Mouse (Mus musculus): ENCODE data around the gene Gnl2. TPM values are rescaled to one million over a fixed set of nuclear protein-coding genes. Genes with fewer than 3 reads are reported as not detected.

Gene Gnl2
- total and polyA plus RNA-seq, 3 experiments: 65.0 to 139 (median 66.8) TPM

DNA sequence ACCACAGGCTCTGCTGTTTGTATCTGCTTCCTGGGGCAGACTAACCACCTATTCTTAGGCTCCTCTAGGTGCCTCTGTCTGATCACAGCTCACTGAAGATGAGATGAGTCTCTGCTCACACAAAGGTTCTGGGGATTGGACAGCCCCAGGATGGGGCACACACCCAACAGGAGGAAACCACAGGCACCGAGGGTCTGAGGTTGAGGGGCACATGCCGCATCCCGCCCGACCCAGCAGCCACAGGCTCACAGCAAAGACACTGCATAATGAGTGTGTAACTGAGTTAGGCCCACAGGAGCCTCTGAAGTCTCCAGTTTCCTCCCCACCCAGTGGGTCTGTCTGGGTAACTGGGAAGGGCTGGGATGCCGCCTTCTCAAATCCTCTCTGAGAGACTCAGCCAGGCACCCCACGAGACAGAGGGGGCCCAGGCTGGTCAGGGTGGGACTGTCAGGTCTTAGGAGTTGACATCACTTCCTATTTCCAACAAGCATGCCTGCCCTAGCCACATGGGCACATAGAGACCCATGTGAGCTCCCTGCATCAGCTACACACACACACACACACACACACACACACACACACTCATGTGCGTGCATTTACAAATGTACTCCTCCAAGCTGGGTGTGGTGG is 47.1 kb upstream of the Gnl2 start:
- dilution Hi-C loops (cut with MboI; ENCODE audit: extremely low pct_ligation_motif_present, extremely low pct_unique_long_range_greater_than_20kb, low sequenced_read_pairs): loop anchor here (25.0 kb wide), 1 partner anchor 93 kb away; the partner anchor contains the start of genes Dnali1 and Snip1
- no peak for DNase-seq (ENCODE audit: extremely low read depth)
- in situ Hi-C loops (cut with MboI; ENCODE audit: low pct_ligation_motif_present, low pct_unique_long_range_greater_than_20kb, low sequenced_read_pairs): no loop called here

GRCm38 (mm10) chr4:124970194-124970593 is 46.2 kb upstream of the Gnl2 start:
- Histone ChIP-seq H3K27ac (ENCODE audit: insufficient read depth, low read depth) (no peak overlapping the region), H3K4me2 (ENCODE audit: insufficient read depth, low read depth, poor library complexity, severe bottlenecking) (no peak overlapping the region), H3K79me2 (replicated peaks; ENCODE audit: control insufficient read depth, extremely low read depth, insufficient read depth, poor library complexity, severe bottlenecking) (no peaks in the 10 kb centered on the region), H3K9ac (ENCODE audit: insufficient read depth, low read depth) (no peak overlapping the region), H3K4me3 (replicated peaks in 1 of 3; ENCODE audit: low read depth in 2 of 3, low read length in 2 of 3, poor library complexity in 1 of 3) (no peak overlapping the region), H3K9me3 (replicated peaks; ENCODE audit: low read length) (no peaks in the 10 kb centered on the region), H3K27me3 (replicated peaks) (peaks cover 51% of the 10 kb centered on the region), H3K4me1 (ENCODE audit: control insufficient read depth in 1 of 2, insufficient read depth in 2 of 2) (peaks cover 0 to 3% of the 10 kb centered on the region in 2 experiments; a peak in 1 of 4 replicates), H3K36me3 (replicated peaks in 1 of 2; ENCODE audit: control insufficient read depth in 1 of 2, insufficient read depth in 1 of 2, low read length in 1 of 2) (no peaks in the 10 kb centered on the region)
- TF ChIP-seq MXI1 (IDR thresholded peaks at IDR 0.05; ENCODE audit: low read depth, low read length) (no peak), NELFE (IDR thresholded peaks at IDR 0.05; ENCODE audit: low read depth, low read length) (no peak), CHD2 (IDR thresholded peaks at IDR 0.05; ENCODE audit: low read length) (no peak), POLR2AphosphoS2 (IDR thresholded peaks at IDR 0.05; ENCODE audit: low read depth, low read length) (no peak), BHLHE40 (IDR thresholded peaks at IDR 0.05; ENCODE audit: low read depth, low read length) (no peak), ZMIZ1 (IDR thresholded peaks at IDR 0.05; ENCODE audit: low read depth, low read length) (no peak), HCFC1 (IDR thresholded peaks at IDR 0.05; ENCODE audit: low read depth, low read length) (no peak), ZC3H11A (IDR thresholded peaks at IDR 0.05; ENCODE audit: low read depth, low read length) (no peak), TBP (conservative IDR thresholded peaks at IDR 0.05; ENCODE audit: low read depth, low read length) (no peak), KAT2A (IDR thresholded peaks at IDR 0.05; ENCODE audit: insufficient replicate concordance, low read length) (no peak), TCF12 (IDR thresholded peaks at IDR 0.05; ENCODE audit: low read depth, low read length) (no peak), ELF1 (IDR thresholded peaks at IDR 0.05; ENCODE audit: low read depth, low read length) (no peak)
- no peak for DNase-seq (ENCODE audit: extremely low read depth)
- in situ Hi-C loops (cut with MboI; ENCODE audit: low pct_ligation_motif_present, low pct_unique_long_range_greater_than_20kb, low sequenced_read_pairs) (no loop called here), dilution Hi-C loops (cut with MboI; ENCODE audit: extremely low pct_ligation_motif_present, extremely low pct_unique_long_range_greater_than_20kb, low sequenced_read_pairs) (loop anchor here (25.0 kb wide), 1 partner anchor 92 kb away; the partner anchor contains the start of genes Dnali1 and Snip1)

More for the DNA sequence above, 47.1 kb upstream of the Gnl2 start:
- H3K4me1 ChIP-seq (ENCODE audit: control insufficient read depth in 1 of 2, insufficient read depth in 2 of 2): peaks cover 0 to 3% of the 10 kb centered on the region in 2 experiments; a peak in 1 of 4 replicates
- no peaks in the 10 kb centered on the region for H3K36me3 ChIP-seq (replicated peaks in 1 of 2; ENCODE audit: control insufficient read depth in 1 of 2, insufficient read depth in 1 of 2, low read length in 1 of 2)
- H3K9me3 ChIP-seq (replicated peaks; ENCODE audit: low read length): no peaks in the 10 kb centered on the region
- H3K9ac ChIP-seq (ENCODE audit: insufficient read depth, low read depth): no peak overlapping the region
- no peaks in the 10 kb centered on the region for H3K79me2 ChIP-seq (replicated peaks; ENCODE audit: control insufficient read depth, extremely low read depth, insufficient read depth, poor library complexity, severe bottlenecking)
- H3K4me2 ChIP-seq (ENCODE audit: insufficient read depth, low read depth, poor library complexity, severe bottlenecking): no peak overlapping the region
- H3K27ac ChIP-seq (ENCODE audit: insufficient read depth, low read depth): no peak overlapping the region
- no peak overlapping the region for H3K4me3 ChIP-seq (replicated peaks in 1 of 3; ENCODE audit: low read depth in 2 of 3, low read length in 2 of 3, poor library complexity in 1 of 3)
- peaks cover 48% of the 10 kb centered on the region for H3K27me3 ChIP-seq (replicated peaks)
- no peak for TF ChIP-seq RAD21 (IDR thresholded peaks at IDR 0.05; ENCODE audit: low read depth, low read length)
